Mouse (Mus musculus): ENCODE measurements around the gene Vdac1.
A peak's percentile ranks its signal among the peaks of the same experiment; 100 is the strongest.

Gene Vdac1

GRCm38 (mm10) chr11:52360471-52361277 lies at the start of gene Vdac1:
Vdac1 (plus strand) TSS chr11:52360860.
- peak; percentile 85 to 88 for DNase-seq (ENCODE audit: low spot score in 2 of 2)

- no peak for DNase-seq (ENCODE audit: low spot score in 2 of 2)
Observed at GRCm38 (mm10) chr11:52314102-52314793, 46.4 kb upstream of the Vdac1 start.

GRCm38 (mm10) chr11:52318445-52318844 lies 42.2 kb upstream of the Vdac1 start:
- DNase-seq (ENCODE audit: low spot score in 2 of 2): no peak

GRCm38 (mm10) chr11:52319664-52320063 lies 41.0 kb upstream of the Vdac1 start:
- DNase-seq (ENCODE audit: low spot score in 2 of 2): no peak

GRCm38 (mm10) chr11:52320529-52320928 lies 40.1 kb upstream of the Vdac1 start:
- no peak for DNase-seq (ENCODE audit: low spot score in 2 of 2)

GRCm38 (mm10) chr11:52321540-52321939 lies 39.1 kb upstream of the Vdac1 start:
- DNase-seq (ENCODE audit: low spot score in 2 of 2): no peak

- no peak for DNase-seq (ENCODE audit: low spot score in 2 of 2)
Observed at GRCm38 (mm10) chr11:52324442-52325367, 36.0 kb upstream of the Vdac1 start.

GRCm38 (mm10) chr11:52327313-52327712 lies 33.3 kb upstream of the Vdac1 start:
- DNase-seq (ENCODE audit: low spot score in 2 of 2): no peak

GRCm38 (mm10) chr11:52332421-52333118 lies 28.1 kb upstream of the Vdac1 start:
- DNase-seq (ENCODE audit: low spot score in 2 of 2): no peak

GRCm38 (mm10) chr11:52333616-52334015 lies 27.0 kb upstream of the Vdac1 start:
- no peak for DNase-seq (ENCODE audit: low spot score in 2 of 2)

- no peak for DNase-seq (ENCODE audit: low spot score in 2 of 2)
Observed at GRCm38 (mm10) chr11:52335263-52335662, 25.4 kb upstream of the Vdac1 start.

- DNase-seq (ENCODE audit: low spot score in 2 of 2): no peak
Observed at GRCm38 (mm10) chr11:52335924-52336323, 24.7 kb upstream of the Vdac1 start.

GRCm38 (mm10) chr11:52337651-52338295 lies 22.9 kb upstream of the Vdac1 start:
- no peak for DNase-seq (ENCODE audit: low spot score in 2 of 2)

- DNase-seq (ENCODE audit: low spot score in 2 of 2): no peak
Observed at GRCm38 (mm10) chr11:52338351-52338750, 22.3 kb upstream of the Vdac1 start.

- DNase-seq (ENCODE audit: low spot score in 2 of 2): no peak
Observed at GRCm38 (mm10) chr11:52339098-52339497, 21.6 kb upstream of the Vdac1 start.

GRCm38 (mm10) chr11:52339512-52339911 lies 21.1 kb upstream of the Vdac1 start:
- no peak for DNase-seq (ENCODE audit: low spot score in 2 of 2)

GRCm38 (mm10) chr11:52340123-52340864 lies 20.4 kb upstream of the Vdac1 start:
- no peak for DNase-seq (ENCODE audit: low spot score in 2 of 2)

- DNase-seq (ENCODE audit: low spot score in 2 of 2): no peak
Observed at GRCm38 (mm10) chr11:52341001-52341400, 19.7 kb upstream of the Vdac1 start.

GRCm38 (mm10) chr11:52341476-52341875 lies 19.2 kb upstream of the Vdac1 start:
- no peak for DNase-seq (ENCODE audit: low spot score in 2 of 2)

GRCm38 (mm10) chr11:52342296-52342695 lies 18.4 kb upstream of the Vdac1 start:
- DNase-seq (ENCODE audit: low spot score in 2 of 2): no peak

Data from urinary bladder, postnatal 4 days (tissue).